Mouse (Mus musculus) lung, embryonic 14.5 days (tissue): Measurements from ENCODE around the gene Gm5136. TPM values are rescaled to one million over a fixed set of nuclear protein-coding genes. Genes with fewer than 3 reads are reported as not detected.

Source experiments
- ATAC-seq: fragments of 200-750 bp; cut with Nextera tagmentation; 2 replicates; pipeline ENCODE4 v1.8.0; 2017; ENCODE audit warnings: mild to moderate bottlenecking, moderate TSS enrichment, moderate library complexity; ENCODE audit not compliant: insufficient read depth
- DNase-seq: peaks from one replicate; pipeline ENCODE4 v3.0.0-alpha.2; 2015
- H3K27ac ChIP-seq: fragments of 300-500 bp; sonication (generic); 2 replicates; pipeline ENCODE4 v1.5.1; 2014; ENCODE audit warnings: low read depth, mild to moderate bottlenecking, moderate library complexity
- H3K27me3 ChIP-seq: fragments of 300-500 bp; sonication (generic); 2 replicates; pipeline ENCODE4 v1.6.1; 2014; ENCODE audit warnings: low read length, control low read depth; ENCODE audit not compliant: insufficient read depth
- H3K36me3 ChIP-seq: fragments of 300-500 bp; sonication (generic); 2 replicates; pipeline ENCODE4 v1.6.1; 2014; ENCODE audit warnings: control low read depth; ENCODE audit not compliant: insufficient read depth
- H3K4me1 ChIP-seq: fragments of 300-500 bp; sonication (generic); 2 replicates; pipeline ENCODE4 v1.6.1; 2014; ENCODE audit warnings: antibody characterized with exemption, control low read depth; ENCODE audit not compliant: insufficient read depth
- H3K4me2 ChIP-seq: fragments of 300-500 bp; sonication (generic); 2 replicates; pipeline ENCODE4 v1.6.1; 2014; ENCODE audit warnings: mild to moderate bottlenecking
- H3K4me3 ChIP-seq: fragments of 300-500 bp; sonication (generic); 2 replicates; pipeline ENCODE4 v1.5.1; 2014; ENCODE audit warnings: low read depth, low read length
- H3K9ac ChIP-seq: fragments of 300-500 bp; sonication (generic); 2 replicates; pipeline ENCODE4 v1.6.1; 2014
- H3K9me3 ChIP-seq: fragments of 300-500 bp; sonication (generic); 2 replicates; pipeline ENCODE4 v1.6.1; 2016; ENCODE audit warnings: low read depth, low read length, control low read depth
- CTCF ChIP-seq: IDR thresholded peaks from 2 replicates; pipeline ENCODE4 v1.5.1; 2016; ENCODE audit warnings: antibody characterized with exemption, low read depth
- WGBS: fragments of 180-500 bp; shearing (Covaris S2); extraction: QIAGEN DNeasy Blood & Tissue Kit; methylation state at CpG from one replicate; pipeline ENCODE4 v1.1.7; 2014; 5-methylcytosine and 5-hydroxymethylcytosine counted together
- polyA plus RNA-seq: library from polyadenylated mRNA; unstranded; fragments of >200 nt; fragmentation: Nextera tagmentation; extraction: Ambion mirVana; gene quantifications from 2 replicates; pipeline ENCODE4 v1.2.1, GENCODE M21; 2014

The Gm5136 gene
- polyA plus RNA-seq, 1 experiment from 2014 or later = not detected

DNA sequence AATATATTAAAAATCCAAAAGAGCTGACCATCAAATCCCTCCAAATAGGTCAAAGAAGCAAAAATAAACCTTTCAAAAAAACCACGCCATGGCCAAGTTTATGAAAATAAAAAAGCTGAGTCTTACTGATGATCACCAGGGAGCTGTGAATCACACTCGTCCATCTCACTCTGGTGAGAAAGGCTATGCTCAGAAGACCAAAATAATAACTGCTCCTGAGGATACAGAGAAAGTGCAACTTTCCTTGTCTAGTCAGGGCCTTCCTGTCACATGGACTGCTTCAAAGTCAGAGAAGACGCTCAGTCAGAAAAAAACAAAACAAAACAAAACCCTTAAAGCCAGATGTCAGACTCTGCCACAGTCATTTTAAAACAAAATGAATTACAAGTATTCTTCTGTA, 39.7 kb downstream of the Gm5136 start:
- 57% methylated on average over 3 of the region's 3 CpGs for WGBS
- Histone ChIP-seq H3K27me3 (no peaks in the 10 kb centered on the region), H3K4me2 (no peak overlapping the region), H3K9ac (no peak overlapping the region), H3K36me3 (no peaks in the 10 kb centered on the region), H3K9me3 (no peaks in the 10 kb centered on the region), H3K4me3 (no peak overlapping the region), H3K27ac (no peak overlapping the region), H3K4me1 (no peaks in the 10 kb centered on the region)
- DNase-seq (no peak), ATAC-seq (no peak)
- TF ChIP-seq CTCF = no peak

DNA sequence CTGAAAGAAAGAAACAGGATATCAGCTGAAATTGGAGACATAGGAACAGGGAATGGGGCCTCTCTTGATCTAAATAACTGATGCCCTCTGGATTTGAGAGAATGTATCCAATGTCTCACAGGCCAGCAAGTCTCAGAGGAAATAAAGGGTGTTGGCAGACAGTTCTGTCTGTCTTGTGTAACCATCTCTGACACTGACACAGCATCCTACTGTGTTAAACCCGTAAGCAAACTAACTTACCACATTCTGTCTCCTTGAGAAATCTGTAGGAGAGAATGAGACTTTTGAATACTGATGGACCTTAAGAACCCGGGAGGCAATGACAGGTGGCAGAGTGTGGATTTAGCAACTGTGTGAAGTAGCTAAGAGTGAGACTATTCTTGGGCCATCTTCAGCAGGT, 41.7 kb downstream of the Gm5136 start:
- no peak for TF ChIP-seq CTCF
- no peak overlapping the region for H3K4me3 ChIP-seq
- 64% methylated on average over 2 of the region's 2 CpGs for WGBS
- H3K4me1 ChIP-seq = no peaks in the 10 kb centered on the region
- H3K4me2 ChIP-seq = no peak overlapping the region
- no peak for ATAC-seq
- no peak overlapping the region for H3K9ac ChIP-seq
- no peaks in the 10 kb centered on the region for H3K27me3 ChIP-seq
- no peaks in the 10 kb centered on the region for H3K9me3 ChIP-seq
- H3K36me3 ChIP-seq = no peaks in the 10 kb centered on the region
- DNase-seq = no peak
- H3K27ac ChIP-seq = no peak overlapping the region

DNA sequence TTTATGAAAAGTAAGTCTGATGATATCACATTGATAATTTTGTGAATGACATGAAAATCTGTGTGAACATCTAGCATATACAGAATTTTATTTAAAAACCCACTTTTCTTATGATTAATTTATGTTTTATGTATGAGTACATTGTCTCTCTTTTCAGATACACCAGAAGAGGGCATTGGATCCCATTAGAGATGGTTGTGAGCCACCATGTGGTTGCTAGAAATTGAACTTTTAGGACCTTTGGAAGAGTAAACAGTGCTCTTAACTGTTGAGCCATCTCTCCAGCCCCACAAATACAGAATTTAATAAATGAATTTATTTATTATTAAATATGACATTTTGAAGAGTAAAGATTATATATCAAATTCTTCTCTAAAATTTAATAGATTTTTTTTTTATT, 42.3 kb downstream of the Gm5136 start:
- no peak overlapping the region for H3K9ac ChIP-seq
- DNase-seq (no peak), ATAC-seq (no peak)
- no peaks in the 10 kb centered on the region for H3K9me3 ChIP-seq
- H3K27me3 ChIP-seq = no peaks in the 10 kb centered on the region
- TF ChIP-seq CTCF = no peak
- H3K4me1 ChIP-seq = no peaks in the 10 kb centered on the region
- no peak overlapping the region for H3K27ac ChIP-seq
- no peak overlapping the region for H3K4me2 ChIP-seq
- no peak overlapping the region for H3K4me3 ChIP-seq
- H3K36me3 ChIP-seq = no peaks in the 10 kb centered on the region

DNA sequence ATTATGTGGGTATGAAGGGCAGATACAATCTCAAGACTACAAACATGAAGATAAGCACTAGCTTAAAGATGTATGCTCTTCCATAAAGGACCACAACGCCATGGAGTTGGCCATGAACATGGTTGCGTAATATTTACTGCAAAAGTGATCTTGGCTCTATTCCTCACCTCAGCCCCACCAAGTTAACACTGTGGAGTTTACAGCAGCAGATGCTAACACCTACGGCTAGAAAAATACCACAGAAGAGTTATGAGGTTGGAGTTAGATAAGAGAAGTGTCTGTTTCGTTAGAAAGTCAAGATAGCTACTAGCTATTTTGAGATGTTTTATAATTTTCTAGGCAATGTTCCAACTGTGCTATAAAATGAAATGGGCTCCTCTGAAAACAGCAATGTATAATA, 43.1 kb downstream of the Gm5136 start:
- no peak for TF ChIP-seq CTCF
- no peaks in the 10 kb centered on the region for H3K9me3 ChIP-seq
- 57% methylated on average over 4 of the region's 4 CpGs for WGBS
- ATAC-seq (no peak), DNase-seq (peak; percentile 8)
- no peak overlapping the region for H3K4me2 ChIP-seq
- H3K4me3 ChIP-seq = no peak overlapping the region
- no peaks in the 10 kb centered on the region for H3K36me3 ChIP-seq
- H3K4me1 ChIP-seq = no peaks in the 10 kb centered on the region
- no peak overlapping the region for H3K9ac ChIP-seq
- H3K27me3 ChIP-seq = no peaks in the 10 kb centered on the region
- no peak overlapping the region for H3K27ac ChIP-seq

DNA sequence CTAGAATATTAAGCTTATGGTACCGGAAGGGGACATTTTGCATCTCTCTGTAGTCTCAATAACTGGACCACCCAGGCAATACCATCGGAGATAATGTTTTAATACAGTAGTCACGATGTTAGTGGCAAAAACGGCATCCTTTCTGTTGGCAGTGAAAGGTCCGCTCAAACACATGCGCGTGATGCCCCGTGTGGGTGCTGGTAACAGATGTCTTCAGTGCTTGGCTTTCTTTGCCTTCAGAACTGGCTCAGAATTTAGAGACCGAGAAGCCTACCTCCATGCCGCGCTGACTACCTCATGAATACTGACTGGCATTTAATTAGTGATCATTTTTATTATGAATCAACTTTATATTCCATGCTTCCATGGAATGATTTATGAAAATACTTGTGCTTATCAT, 44.9 kb downstream of the Gm5136 start:
- H3K36me3 ChIP-seq = no peaks in the 10 kb centered on the region
- H3K4me3 ChIP-seq = no peak overlapping the region
- H3K4me2 ChIP-seq = no peak overlapping the region
- DNase-seq = no peak
- H3K9ac ChIP-seq = no peak overlapping the region
- no peak overlapping the region for H3K27ac ChIP-seq
- no peak for TF ChIP-seq CTCF
- ATAC-seq = no peak
- no peaks in the 10 kb centered on the region for H3K27me3 ChIP-seq
- no peaks in the 10 kb centered on the region for H3K9me3 ChIP-seq
- no peaks in the 10 kb centered on the region for H3K4me1 ChIP-seq
- 91% methylated on average over 11 of the region's 11 CpGs for WGBS

DNA sequence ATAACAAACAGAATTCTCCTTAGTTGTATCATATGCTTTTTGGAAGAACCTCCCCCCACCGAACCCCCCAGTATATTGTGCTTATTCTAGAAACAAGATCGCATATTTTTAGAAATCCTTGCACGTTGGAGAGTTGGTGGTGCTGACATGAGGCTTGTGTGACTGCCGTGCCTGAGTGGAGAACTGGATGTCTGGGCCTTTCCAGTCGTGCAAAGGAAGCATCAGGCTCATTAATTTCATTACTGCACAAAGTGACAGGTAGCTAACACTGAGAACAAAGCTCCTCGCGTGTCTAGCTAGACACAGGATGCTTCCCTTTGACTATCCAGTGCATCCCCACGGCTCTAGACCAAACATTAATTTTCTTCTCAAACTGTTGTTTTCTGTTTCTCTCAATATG, 47.1 kb downstream of the Gm5136 start:
- TF ChIP-seq CTCF = no peak
- Histone ChIP-seq H3K4me2 (no peak overlapping the region), H3K27ac (no peak overlapping the region), H3K27me3 (no peaks in the 10 kb centered on the region), H3K9ac (no peak overlapping the region), H3K4me1 (no peaks in the 10 kb centered on the region), H3K4me3 (no peak overlapping the region), H3K36me3 (no peaks in the 10 kb centered on the region), H3K9me3 (no peaks in the 10 kb centered on the region)
- ATAC-seq (no peak), DNase-seq (no peak)
- 37% methylated on average over 8 of the region's 8 CpGs for WGBS

DNA sequence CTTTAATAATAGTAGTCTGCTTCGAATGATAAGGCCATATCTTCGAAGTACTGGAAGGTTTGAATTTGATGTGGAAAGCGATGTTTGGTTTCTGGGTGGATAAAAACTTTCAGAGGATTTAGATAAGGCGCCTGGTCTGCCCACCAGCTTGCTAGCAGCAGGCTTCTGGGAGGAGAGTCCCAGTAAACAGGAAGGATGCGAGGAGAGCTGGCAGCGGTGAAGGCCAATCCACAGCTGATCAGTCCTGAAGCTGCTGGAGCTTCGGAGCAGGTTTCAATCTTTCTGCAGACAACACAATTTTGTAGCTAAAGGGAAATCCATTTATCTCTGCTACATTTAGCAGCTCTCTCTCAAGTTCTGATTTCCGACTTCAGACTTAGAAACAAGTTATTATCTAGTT, 47.9 kb downstream of the Gm5136 start:
- 60% methylated on average over 8 of the region's 8 CpGs for WGBS
- DNase-seq = no peak
- H3K4me2 ChIP-seq = no peak overlapping the region

DNA sequence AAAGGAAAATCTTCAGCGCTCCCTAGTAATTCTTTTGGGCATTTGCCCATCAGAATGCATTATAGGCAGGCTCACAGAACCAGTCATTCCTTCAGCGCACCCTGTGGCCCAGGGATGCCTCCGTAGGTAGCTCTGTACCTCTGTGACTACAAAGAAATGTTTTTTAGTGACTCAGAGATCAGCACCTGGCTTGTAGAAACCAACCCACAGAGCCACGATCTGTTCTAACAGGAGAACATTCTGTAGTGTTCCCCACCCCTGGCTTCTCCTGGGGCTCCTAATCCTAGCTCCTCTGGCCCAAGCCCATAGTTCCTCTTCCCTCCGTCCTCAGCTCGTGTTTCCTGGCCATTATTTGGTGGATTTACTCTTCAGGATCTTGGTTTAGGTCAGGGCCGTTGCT, 50.8 kb downstream of the Gm5136 start:
- Histone ChIP-seq H3K27me3 (no peaks in the 10 kb centered on the region), H3K9ac (no peak overlapping the region), H3K4me3 (no peak overlapping the region), H3K9me3 (no peaks in the 10 kb centered on the region), H3K36me3 (no peaks in the 10 kb centered on the region), H3K4me2 (no peak overlapping the region), H3K27ac (no peak overlapping the region), H3K4me1 (no peaks in the 10 kb centered on the region)
- no peak for TF ChIP-seq CTCF
- DNase-seq (no peak), ATAC-seq (no peak)
- WGBS = 73% methylated on average over 7 of the region's 7 CpGs

More for the DNA sequence above, 47.9 kb downstream of the Gm5136 start:
- H3K27me3 ChIP-seq = no peaks in the 10 kb centered on the region
- H3K9ac ChIP-seq = no peak overlapping the region
- no peak for ATAC-seq
- no peak overlapping the region for H3K27ac ChIP-seq
- no peak overlapping the region for H3K4me3 ChIP-seq
- no peaks in the 10 kb centered on the region for H3K36me3 ChIP-seq
- H3K9me3 ChIP-seq = no peaks in the 10 kb centered on the region
- no peak for TF ChIP-seq CTCF
- H3K4me1 ChIP-seq = no peaks in the 10 kb centered on the region
